Mouse (Mus musculus) neural tube, embryonic 11.5 days (tissue): ENCODE data around the gene Fscn2. TPM values are rescaled to one million over a fixed set of nuclear protein-coding genes. Genes with fewer than 3 reads are reported as not detected.
A peak's percentile ranks its signal among the peaks of the same experiment; 100 is the strongest.

Source experiments
- ATAC-seq: fragments of 200-750 bp; cut with Nextera tagmentation; 2 replicates; pipeline ENCODE4 v1.8.0; 2017; ENCODE audit warnings: moderate number of reproducible peaks, mild to moderate bottlenecking, moderate TSS enrichment, moderate library complexity; ENCODE audit not compliant: insufficient read depth, low FRiP score, low TSS enrichment
- DNase-seq: peaks from one replicate; pipeline ENCODE4 v3.0.0-alpha.2; 2015; ENCODE audit warnings: low spot score
- H3K27ac ChIP-seq: fragments of 300-500 bp; sonication (generic); 2 replicates; pipeline ENCODE4 v1.5.1; 2014; ENCODE audit warnings: low read depth, mild to moderate bottlenecking, low read length
- H3K27me3 ChIP-seq: fragments of 300-500 bp; sonication (generic); 2 replicates; pipeline ENCODE4 v1.6.1; 2014; ENCODE audit warnings: mild to moderate bottlenecking, low read length, mixed read lengths; ENCODE audit not compliant: control insufficient read depth, insufficient read depth
- H3K36me3 ChIP-seq: fragments of 300-500 bp; sonication (generic); 2 replicates; pipeline ENCODE4 v1.6.1; 2014; ENCODE audit warnings: mild to moderate bottlenecking, low read length, moderate library complexity, mixed read lengths; ENCODE audit not compliant: control insufficient read depth, insufficient read depth
- H3K4me1 ChIP-seq: fragments of 300-500 bp; sonication (generic); 2 replicates; pipeline ENCODE4 v1.6.1; 2014; ENCODE audit warnings: low read length, mixed read lengths; ENCODE audit not compliant: control insufficient read depth, insufficient read depth
- H3K4me2 ChIP-seq: fragments of 300-500 bp; sonication (generic); 2 replicates; pipeline ENCODE4 v1.6.1; 2014; ENCODE audit warnings: low read depth, mild to moderate bottlenecking, moderate library complexity
- H3K4me3 ChIP-seq: fragments of 300-500 bp; sonication (generic); 2 replicates; pipeline ENCODE4 v1.5.1; 2014; ENCODE audit warnings: low read depth, low read length
- H3K9ac ChIP-seq: fragments of 300-500 bp; sonication (generic); 2 replicates; pipeline ENCODE4 v1.6.1; 2014; ENCODE audit warnings: mild to moderate bottlenecking, low read length
- H3K9me3 ChIP-seq: fragments of 300-500 bp; sonication (generic); 2 replicates; pipeline ENCODE4 v1.6.1; 2016; ENCODE audit warnings: low read length; ENCODE audit not compliant: control insufficient read depth
- WGBS: fragments of 180-500 bp; shearing (Covaris S2); extraction: QIAGEN DNeasy Blood & Tissue Kit; methylation state at CpG from one replicate; pipeline ENCODE4 v1.1.7; 2014; 5-methylcytosine and 5-hydroxymethylcytosine counted together
- polyA plus RNA-seq: library from polyadenylated mRNA; unstranded; fragments of >200 nt; fragmentation: Nextera tagmentation; extraction: Ambion mirVana; gene quantifications from 2 replicates; pipeline ENCODE4 v1.2.1, GENCODE M21; 2014

Gene Fscn2
- polyA plus RNA-seq, 1 experiment from 2014 or later = 0.81 TPM

- H3K27me3 ChIP-seq = no peaks in the 10 kb centered on the region
- peaks cover 12% of the 10 kb centered on the region for H3K4me1 ChIP-seq
- H3K4me3 ChIP-seq = peak overlapping the region; percentile 81
- no peak overlapping the region for H3K27ac ChIP-seq
- peaks cover 19% of the 10 kb centered on the region for H3K36me3 ChIP-seq
- no peaks in the 10 kb centered on the region for H3K9me3 ChIP-seq
- peak overlapping the region; percentile 77 for H3K9ac ChIP-seq
- peak; percentile 29; the same call in 1 of the 2 replicates for ATAC-seq
- 4% methylated on average over 40 of the region's 40 CpGs for WGBS
- no peak for DNase-seq
- H3K4me2 ChIP-seq = peak overlapping the region; percentile 88
Measured at GRCm38 (mm10) chr11:120378031-120378610, 16.8 kb downstream of the Fscn2 start.

GRCm38 (mm10) chr11:120378611-120379540 lies 17.5 kb downstream of the Fscn2 start, which contains the start of gene Faap100:
Faap100 (minus strand) TSS chr11:120378764.
- H3K9me3 ChIP-seq = no peaks in the 10 kb centered on the region
- DNase-seq = peak; percentile 95
- H3K36me3 ChIP-seq = peaks cover 20% of the 10 kb centered on the region
- peak within 1 kb of the TSS; percentile 81 for H3K4me3 ChIP-seq
- H3K4me2 ChIP-seq = peak within 1 kb of the TSS; percentile 88
- 0 out of 2 replicates have a peak within 1 kb of the TSS, but pooled peaks have one; percentile 24 for H3K27ac ChIP-seq
- peaks cover 12% of the 10 kb centered on the region for H3K4me1 ChIP-seq
- H3K27me3 ChIP-seq = no peaks in the 10 kb centered on the region
- peak within 1 kb of the TSS; percentile 77 for H3K9ac ChIP-seq
- WGBS = 10% methylated on average over 47 of the region's 54 CpGs
- ATAC-seq = peak; percentile 93

GRCm38 (mm10) chr11:120380271-120380670 lies 18.9 kb downstream of the Fscn2 start:
- no peaks in the 10 kb centered on the region for H3K27me3 ChIP-seq
- no peak overlapping the region for H3K4me2 ChIP-seq
- H3K4me1 ChIP-seq = peaks cover 12% of the 10 kb centered on the region
- no peak for DNase-seq
- H3K36me3 ChIP-seq = peaks cover 29% of the 10 kb centered on the region
- no peak overlapping the region for H3K9ac ChIP-seq
- H3K4me3 ChIP-seq = no peak overlapping the region
- no peak overlapping the region for H3K27ac ChIP-seq
- WGBS = 97% methylated on average over 3 of the region's 3 CpGs
- no peak for ATAC-seq
- no peaks in the 10 kb centered on the region for H3K9me3 ChIP-seq

- no peak for ATAC-seq
Measured at GRCm38 (mm10) chr11:120381157-120381556, 19.8 kb downstream of the Fscn2 start.

GRCm38 (mm10) chr11:120382509-120382908 lies 21.2 kb downstream of the Fscn2 start:
- H3K4me3 ChIP-seq = no peak overlapping the region
- no peak overlapping the region for H3K27ac ChIP-seq
- no peaks in the 10 kb centered on the region for H3K27me3 ChIP-seq
- peaks cover 27% of the 10 kb centered on the region for H3K36me3 ChIP-seq
- H3K9ac ChIP-seq = no peak overlapping the region
- 94% methylated on average over 9 of the region's 9 CpGs for WGBS
- H3K4me2 ChIP-seq = no peak overlapping the region
- no peak for ATAC-seq
- peaks cover 10% of the 10 kb centered on the region for H3K4me1 ChIP-seq
- no peaks in the 10 kb centered on the region for H3K9me3 ChIP-seq
- DNase-seq = no peak

More at GRCm38 (mm10) chr11:120381157-120381556, 19.8 kb downstream of the Fscn2 start:
- peaks cover 29% of the 10 kb centered on the region for H3K36me3 ChIP-seq
- no peaks in the 10 kb centered on the region for H3K27me3 ChIP-seq
- H3K9me3 ChIP-seq = no peaks in the 10 kb centered on the region
- peaks cover 12% of the 10 kb centered on the region for H3K4me1 ChIP-seq
- 91% methylated on average over 4 of the region's 4 CpGs for WGBS
- no peak overlapping the region for H3K27ac ChIP-seq
- no peak overlapping the region for H3K9ac ChIP-seq
- DNase-seq = no peak
- H3K4me2 ChIP-seq = no peak overlapping the region
- no peak overlapping the region for H3K4me3 ChIP-seq

GRCm38 (mm10) chr11:120386632-120387031 lies 25.3 kb downstream of the Fscn2 start:
- Histone ChIP-seq H3K36me3 (peaks cover 23% of the 10 kb centered on the region), H3K9ac (no peak overlapping the region), H3K4me3 (no peak overlapping the region), H3K27ac (no peak overlapping the region), H3K27me3 (no peaks in the 10 kb centered on the region), H3K9me3 (no peaks in the 10 kb centered on the region), H3K4me2 (no peak overlapping the region), H3K4me1 (no peaks in the 10 kb centered on the region)
- no peak for ATAC-seq
- WGBS = 97% methylated on average over 6 of the region's 6 CpGs
- no peak for DNase-seq

GRCm38 (mm10) chr11:120387157-120387556 lies 25.8 kb downstream of the Fscn2 start:
- WGBS = 81% methylated on average over 2 of the region's 2 CpGs
- no peak overlapping the region for H3K27ac ChIP-seq
- no peak for DNase-seq
- H3K9ac ChIP-seq = no peak overlapping the region
- H3K36me3 ChIP-seq = peaks cover 19% of the 10 kb centered on the region
- no peak overlapping the region for H3K4me2 ChIP-seq
- no peaks in the 10 kb centered on the region for H3K27me3 ChIP-seq
- H3K9me3 ChIP-seq = no peaks in the 10 kb centered on the region
- H3K4me3 ChIP-seq = no peak overlapping the region
- no peak for ATAC-seq
- H3K4me1 ChIP-seq = no peaks in the 10 kb centered on the region

DNA sequence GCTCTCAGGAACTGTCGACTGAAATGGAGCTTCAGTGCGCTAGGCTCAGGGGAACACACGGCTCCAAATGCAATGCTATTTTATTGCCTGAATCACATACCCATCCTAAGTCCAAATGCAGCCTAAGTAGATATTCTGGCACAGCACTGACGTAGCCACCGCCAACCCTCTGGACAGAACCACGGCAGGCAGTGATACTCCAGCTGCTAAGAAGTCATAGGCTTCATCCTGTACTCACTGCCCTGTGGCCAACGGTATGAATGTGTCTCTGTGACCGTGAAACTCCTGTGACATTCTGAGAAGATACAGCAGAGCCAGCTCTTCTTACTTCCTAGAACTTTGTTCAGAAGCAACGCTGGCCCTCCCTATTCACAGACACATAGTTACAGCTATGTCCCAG lies 27.2 kb downstream of the Fscn2 start:
- 86% methylated on average over 9 of the region's 9 CpGs for WGBS
- Histone ChIP-seq H3K9me3 (no peaks in the 10 kb centered on the region), H3K9ac (no peak overlapping the region), H3K4me3 (no peak overlapping the region), H3K4me1 (no peaks in the 10 kb centered on the region), H3K27me3 (no peaks in the 10 kb centered on the region), H3K27ac (no peak overlapping the region), H3K4me2 (no peak overlapping the region), H3K36me3 (peaks cover 12% of the 10 kb centered on the region)
- ATAC-seq (no peak), DNase-seq (no peak)
